Mouse (Mus musculus): ENCODE results near the gene Acp7. TPM values are rescaled to one million over a fixed set of nuclear protein-coding genes. Genes with fewer than 3 reads are reported as not detected.

Gene Acp7
- total RNA-seq, 4 experiments from 2014 or later, result not detected

- peak; percentile 7 to 27 for DNase-seq (ENCODE audit: low spot score in 2 of 2)
These were observed 29.5 kb downstream of the Acp7 start for GRCm38 (mm10) chr7:28601668-28602067.

- no peak for DNase-seq (ENCODE audit: low spot score in 2 of 2)
These were observed 30.1 kb downstream of the Acp7 start for GRCm38 (mm10) chr7:28601029-28601428.

- DNase-seq (ENCODE audit: low spot score in 2 of 2), result no peak
These were observed 32.2 kb downstream of the Acp7 start for GRCm38 (mm10) chr7:28598951-28599350.

GRCm38 (mm10) chr7:28597642-28598446 lies 33.3 kb downstream of the Acp7 start, which contains the start of the genes Samd4b and Pak4:
Gene Samd4b (minus strand): TSS chr7:28598144.
Gene Pak4 (minus strand): TSS chr7:28598185.
- DNase-seq (ENCODE audit: low spot score in 2 of 2), result peak; percentile 98

- no peak for DNase-seq (ENCODE audit: low spot score in 2 of 2)
These were observed 33.9 kb downstream of the Acp7 start for GRCm38 (mm10) chr7:28597277-28597570.

- no peak for DNase-seq (ENCODE audit: low spot score in 2 of 2)
These were observed 34.5 kb downstream of the Acp7 start for GRCm38 (mm10) chr7:28596436-28597276.

- no peak for DNase-seq (ENCODE audit: low spot score in 2 of 2)
These were observed 35.2 kb downstream of the Acp7 start for GRCm38 (mm10) chr7:28595751-28596435.

- peak in 1 of 2 experiments; percentile 43 for DNase-seq (ENCODE audit: low spot score in 2 of 2)
These were observed 37.7 kb downstream of the Acp7 start for GRCm38 (mm10) chr7:28593206-28594111.

GRCm38 (mm10) chr7:28591862-28592261 lies 39.3 kb downstream of the Acp7 start:
- DNase-seq (ENCODE audit: low spot score in 2 of 2), result no peak

- DNase-seq (ENCODE audit: low spot score in 2 of 2), result no peak
These were observed 43.5 kb downstream of the Acp7 start for GRCm38 (mm10) chr7:28587644-28588043.

GRCm38 (mm10) chr7:28586663-28587411 lies 44.3 kb downstream of the Acp7 start:
- no peak for DNase-seq (ENCODE audit: low spot score in 2 of 2)

GRCm38 (mm10) chr7:28585001-28585400 lies 46.1 kb downstream of the Acp7 start:
- no peak for DNase-seq (ENCODE audit: low spot score in 2 of 2)

GRCm38 (mm10) chr7:28584468-28584867 lies 46.7 kb downstream of the Acp7 start:
- no peak for DNase-seq (ENCODE audit: low spot score in 2 of 2)

GRCm38 (mm10) chr7:28583570-28584344 lies 47.4 kb downstream of the Acp7 start:
- DNase-seq (ENCODE audit: low spot score in 2 of 2), result no peak

- DNase-seq (ENCODE audit: low spot score in 2 of 2), result no peak
These were observed 48.3 kb downstream of the Acp7 start for GRCm38 (mm10) chr7:28582841-28583240.

GRCm38 (mm10) chr7:28581721-28582120 lies 49.4 kb downstream of the Acp7 start:
- DNase-seq (ENCODE audit: low spot score in 2 of 2), result no peak

GRCm38 (mm10) chr7:28579826-28580225 lies 51.3 kb downstream of the Acp7 start:
- DNase-seq (ENCODE audit: low spot score in 2 of 2), result no peak

- no peak for DNase-seq (ENCODE audit: low spot score in 2 of 2)
These were observed 52.5 kb downstream of the Acp7 start for GRCm38 (mm10) chr7:28578543-28579053.

Measured in gastrocnemius, adult 8-10 months (tissue).